Mouse (Mus musculus) left cerebral cortex, adult 18-20 months (tissue): Measurements from ENCODE around the gene Emx2. TPM values are rescaled to one million over a fixed set of nuclear protein-coding genes. Genes with fewer than 3 reads are reported as not detected.

Experiments
- DNase-seq, 2 experiments: peaks; one replicate each; pipeline ENCODE4 v3.0.0; 2021 to 2022; ENCODE audit warnings: low spot score in 2 of 2, mixed read lengths in 1 of 2
- total RNA-seq, 2 experiments: library from RNA; stranded (reverse); gene quantifications; 2 replicates each; pipeline ENCODE4 v1.2.3; 2021

Gene Emx2
- total RNA-seq, 2 experiments from 2014 or later = 11.9 to 17.1 TPM

- no peak for DNase-seq
Observed at GRCm38 (mm10) chr19:59461481-59462421, 3.6 kb downstream of the Emx2 start.

- no peak for DNase-seq
Observed at GRCm38 (mm10) chr19:59462459-59463292, 4.5 kb downstream of the Emx2 start.

DNA sequence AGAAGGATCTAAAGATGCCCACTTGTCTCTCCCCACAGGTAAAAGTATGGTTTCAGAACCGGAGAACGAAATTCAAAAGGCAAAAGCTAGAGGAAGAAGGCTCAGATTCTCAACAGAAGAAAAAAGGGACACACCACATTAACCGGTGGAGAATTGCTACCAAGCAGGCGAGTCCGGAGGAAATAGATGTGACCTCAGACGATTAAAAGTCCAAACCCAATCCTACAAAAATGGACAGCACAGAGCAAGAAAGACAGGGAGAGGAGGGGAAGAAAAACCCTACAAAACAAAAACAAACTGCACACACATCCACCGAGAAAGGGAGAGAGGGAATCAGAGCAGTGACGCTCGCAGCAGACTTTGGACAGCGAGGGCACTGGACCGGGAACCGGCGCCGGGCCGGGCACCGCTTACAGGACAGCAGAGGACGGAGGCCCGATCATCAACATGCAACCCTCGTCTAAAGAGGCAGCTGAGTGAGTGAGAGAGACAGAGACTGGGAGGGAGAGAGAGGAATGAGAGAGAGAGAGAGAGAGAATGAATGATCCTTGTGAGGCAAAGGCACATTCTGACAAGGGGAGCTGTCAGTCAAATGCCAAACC lies 5.8 kb downstream of the Emx2 start:
- DNase-seq = no peak

- DNase-seq = no peak
Observed at GRCm38 (mm10) chr19:59465281-59465680, 7.1 kb downstream of the Emx2 start.

DNA sequence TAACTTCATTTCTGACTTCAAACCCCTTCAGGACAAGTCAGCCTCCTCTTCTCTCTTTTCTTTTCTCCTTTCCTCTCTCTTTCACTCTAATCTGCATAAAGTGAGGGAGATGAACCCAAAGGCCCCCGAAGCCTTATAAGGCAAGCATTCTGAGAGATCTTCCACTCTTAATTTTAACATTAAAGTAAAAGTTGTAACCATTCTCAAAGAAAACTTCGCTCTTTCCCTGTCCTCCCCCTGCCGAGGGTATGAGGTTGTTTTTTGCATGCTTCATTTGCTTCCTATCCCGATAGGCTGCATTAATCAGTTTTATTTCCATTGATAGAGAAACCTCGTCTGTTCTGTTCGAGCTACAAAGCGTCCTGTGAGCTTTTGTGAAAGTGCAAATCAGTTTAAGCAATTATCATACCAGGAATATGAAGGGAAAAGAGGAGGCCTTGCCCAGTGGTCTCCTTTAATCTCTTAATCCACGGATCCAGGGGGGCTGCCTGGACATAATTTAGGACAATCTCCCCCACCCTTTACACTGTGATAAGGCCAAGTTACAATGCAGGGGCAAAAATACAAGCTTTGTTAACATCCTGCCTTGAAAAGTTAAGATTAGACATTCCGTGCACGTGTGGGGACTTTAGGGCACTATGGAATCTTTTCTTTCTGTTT lies 7.7 kb downstream of the Emx2 start:
- DNase-seq = no peak

DNA sequence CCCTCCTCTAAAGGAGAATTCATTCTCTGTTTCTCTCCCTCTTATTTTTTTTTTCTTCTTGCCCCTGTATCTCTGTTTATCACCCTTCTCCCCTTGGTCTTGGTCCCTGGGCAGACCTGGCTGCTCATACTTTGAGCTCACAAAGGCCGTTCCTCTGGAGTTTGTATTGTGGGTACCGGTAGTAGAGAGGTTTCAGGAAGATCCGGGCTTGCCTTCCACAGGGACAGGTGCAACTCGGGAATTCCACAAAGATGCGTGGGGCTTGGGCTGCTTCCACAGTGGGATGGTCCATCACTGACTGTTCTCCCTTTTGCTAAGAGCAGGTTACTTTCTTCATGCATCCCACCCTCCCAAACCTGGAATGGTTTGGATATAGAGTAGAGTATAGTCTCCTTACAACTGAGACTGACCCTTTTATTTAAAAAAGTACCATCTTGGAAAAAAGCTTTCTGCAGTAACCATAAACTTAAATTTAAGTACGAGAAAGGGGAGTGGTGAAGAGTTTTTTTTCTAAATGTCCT lies 8.3 kb downstream of the Emx2 start:
- no peak for DNase-seq

DNA sequence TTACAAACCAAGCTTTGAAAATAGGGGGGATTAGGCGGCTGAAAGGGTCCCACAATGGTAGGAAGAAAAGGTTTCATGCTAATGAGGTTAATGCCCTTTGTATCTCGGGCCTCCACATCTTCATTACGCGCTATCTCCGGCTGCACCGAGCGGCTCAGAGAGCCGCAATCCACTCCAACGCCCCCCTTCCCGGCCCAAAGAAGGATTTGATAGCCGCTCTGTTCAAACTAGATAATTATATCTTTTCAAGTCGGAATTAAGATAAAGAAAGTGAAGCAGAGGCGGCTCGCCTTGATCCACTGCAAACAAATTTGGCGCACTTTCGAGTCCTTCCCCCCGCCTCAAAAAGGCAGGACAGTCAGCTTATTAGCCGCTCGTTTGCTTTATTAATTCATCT lies 8.8 kb downstream of the Emx2 start:
- no peak for DNase-seq

DNA sequence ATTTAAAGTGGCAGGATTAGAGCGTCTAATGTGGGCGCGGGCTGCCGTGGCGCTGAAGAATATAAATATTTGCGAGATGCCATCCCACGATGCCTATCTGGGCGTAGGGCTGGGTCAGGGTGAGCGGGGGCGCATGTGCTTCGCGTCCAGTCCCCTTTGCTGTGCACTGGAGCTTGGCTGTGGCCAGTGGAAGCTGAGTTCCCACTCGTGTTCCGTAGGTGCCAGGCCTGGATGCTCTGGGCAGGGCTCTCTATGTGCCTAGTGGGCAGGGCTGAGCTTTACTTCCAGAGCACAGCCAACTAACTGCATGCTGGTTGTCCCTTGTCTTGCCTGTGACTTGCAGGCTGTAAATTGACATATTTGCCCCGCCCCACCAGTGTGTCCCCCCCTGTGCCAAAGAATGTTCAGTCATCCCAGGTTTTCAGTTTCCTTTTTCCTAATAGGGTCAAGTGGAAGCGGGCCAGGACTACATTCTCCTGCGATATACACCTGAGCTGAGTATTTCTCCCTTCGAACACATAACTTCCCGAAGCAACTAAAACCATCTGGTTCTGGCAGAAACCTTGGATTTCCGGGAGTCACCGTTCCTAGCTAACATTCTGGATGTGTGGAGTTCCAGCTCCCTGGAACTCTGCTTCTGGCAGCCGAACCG lies 9.4 kb downstream of the Emx2 start:
- no peak for DNase-seq

- DNase-seq = no peak
Observed at GRCm38 (mm10) chr19:59468065-59468810, 10.1 kb downstream of the Emx2 start.

GRCm38 (mm10) chr19:59469035-59469949 lies 11.1 kb downstream of the Emx2 start:
- no peak for DNase-seq

- no peak for DNase-seq
Observed at GRCm38 (mm10) chr19:59470074-59470630, 12.0 kb downstream of the Emx2 start.

DNA sequence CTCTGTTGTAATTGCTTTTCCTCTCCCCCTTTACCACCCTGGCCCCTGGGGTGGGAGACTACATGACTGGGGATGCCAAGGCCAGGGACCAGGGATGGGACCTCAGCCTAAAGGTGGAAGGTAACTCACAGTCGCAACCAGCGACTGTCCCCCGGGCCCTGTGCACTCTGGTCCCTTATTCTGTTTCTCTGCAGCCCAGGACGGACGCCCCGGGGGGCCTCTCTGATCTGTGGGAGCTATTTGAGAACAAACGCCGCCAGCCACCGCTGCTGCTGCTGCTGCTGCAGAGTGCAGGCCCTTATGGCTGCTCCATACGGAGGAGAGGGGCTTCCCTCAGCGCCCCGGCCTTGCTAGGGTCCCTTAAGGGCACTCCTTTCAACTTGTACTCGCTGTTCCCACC lies 12.7 kb downstream of the Emx2 start:
- DNase-seq = no peak

DNA sequence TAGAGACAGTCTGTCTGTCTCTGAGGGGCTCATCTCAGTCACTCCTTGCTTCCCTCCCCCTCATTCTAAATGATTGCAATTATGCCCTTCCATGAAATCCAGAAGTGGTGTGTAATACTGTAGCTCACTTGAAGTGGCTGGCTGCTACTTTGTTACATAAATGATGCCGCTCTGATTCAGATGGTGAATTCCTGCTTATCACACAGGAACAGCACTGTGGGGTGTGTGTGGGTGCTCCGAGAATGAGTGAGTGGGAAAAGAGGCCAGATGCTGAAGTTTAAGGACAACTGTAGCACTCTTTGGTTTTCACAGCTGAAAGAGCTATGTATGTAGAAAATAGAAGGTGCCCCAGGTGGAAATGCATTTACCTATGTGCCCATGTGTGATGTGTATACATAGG lies 14.7 kb downstream of the Emx2 start:
- peak in 1 of 2 experiments; percentile 43 for DNase-seq

GRCm38 (mm10) chr19:59479912-59480311 lies 21.7 kb downstream of the Emx2 start:
- no peak for DNase-seq

DNA sequence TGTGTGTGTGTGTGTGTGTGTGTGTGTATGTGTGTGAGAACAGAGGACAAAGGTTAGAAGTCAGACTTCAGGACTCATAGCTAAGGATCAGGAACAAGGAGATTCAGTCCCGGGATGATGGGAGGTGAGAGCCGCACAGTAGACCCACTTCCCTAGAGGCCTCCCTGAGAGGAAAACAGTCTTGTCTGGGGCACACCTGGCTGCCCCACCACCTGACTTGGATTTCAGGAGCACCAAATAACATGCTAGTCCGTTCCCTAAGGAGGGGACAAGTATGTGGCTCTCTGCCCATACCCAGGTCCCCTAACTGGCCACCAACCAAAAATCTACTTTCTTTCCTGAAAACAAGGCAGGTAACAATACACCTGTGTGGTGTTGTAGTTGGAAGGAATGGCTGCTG lies 22.4 kb downstream of the Emx2 start:
- no peak for DNase-seq

DNA sequence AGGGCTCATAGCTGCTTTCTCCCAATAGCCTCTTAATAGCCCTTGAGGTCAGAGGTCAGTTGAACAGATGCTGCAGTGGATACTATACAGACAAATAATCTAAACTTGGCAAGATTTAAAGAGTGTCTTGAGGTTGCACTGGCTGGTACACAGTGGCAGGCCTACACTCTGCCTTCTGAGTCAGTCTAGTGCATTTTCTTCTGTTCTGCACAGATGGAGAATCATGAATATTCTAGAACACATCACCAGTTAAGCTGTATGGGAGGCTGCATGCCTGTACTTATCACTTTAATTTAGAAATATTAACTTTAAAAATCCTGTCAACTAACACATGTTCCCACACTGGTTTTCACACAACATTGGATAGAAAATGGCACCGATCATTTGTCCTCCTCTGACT lies 34.1 kb downstream of the Emx2 start:
- no peak for DNase-seq

DNA sequence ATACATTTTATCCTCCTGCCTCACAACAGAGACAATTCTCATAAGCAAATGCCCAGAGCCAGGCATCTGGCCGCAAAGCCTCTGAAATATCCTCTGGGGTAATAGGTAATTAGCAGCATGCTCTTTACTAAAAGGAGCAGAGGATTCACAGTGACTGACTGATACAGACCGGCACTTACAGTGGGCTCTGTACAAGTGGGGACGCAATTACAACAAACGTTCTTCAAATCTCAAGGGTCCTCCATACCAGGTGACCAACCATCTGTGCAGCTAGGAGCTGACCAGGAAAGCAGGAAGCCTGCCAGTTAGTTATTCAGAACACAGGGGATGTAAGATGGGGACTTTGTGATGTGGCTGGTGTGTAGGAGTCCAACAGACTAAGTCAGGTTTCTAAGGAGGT lies 38.7 kb downstream of the Emx2 start:
- DNase-seq = no peak

DNA sequence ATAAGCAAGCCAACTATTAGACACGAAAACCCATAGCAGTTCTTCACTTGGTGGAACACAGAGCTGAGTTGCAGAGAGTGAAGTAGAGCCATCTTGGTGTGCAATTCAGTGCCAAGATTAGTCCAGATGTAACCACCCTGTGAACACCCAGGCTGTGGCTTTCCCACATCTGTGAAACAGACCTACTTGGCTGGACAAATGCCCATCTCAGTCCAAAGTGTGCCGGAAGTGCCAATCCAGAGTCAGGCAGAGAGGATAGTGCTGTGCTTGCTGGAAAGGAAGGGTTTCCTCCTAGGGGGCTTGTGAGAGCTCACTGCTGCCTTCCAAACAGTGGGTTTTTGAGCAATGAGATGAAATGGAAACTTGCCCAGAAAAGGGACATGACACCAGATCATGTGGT lies 50.7 kb downstream of the Emx2 start:
- DNase-seq = no peak
